Mouse (Mus musculus): ENCODE measurements around the gene Ube2o.

Ube2o gene

DNA sequence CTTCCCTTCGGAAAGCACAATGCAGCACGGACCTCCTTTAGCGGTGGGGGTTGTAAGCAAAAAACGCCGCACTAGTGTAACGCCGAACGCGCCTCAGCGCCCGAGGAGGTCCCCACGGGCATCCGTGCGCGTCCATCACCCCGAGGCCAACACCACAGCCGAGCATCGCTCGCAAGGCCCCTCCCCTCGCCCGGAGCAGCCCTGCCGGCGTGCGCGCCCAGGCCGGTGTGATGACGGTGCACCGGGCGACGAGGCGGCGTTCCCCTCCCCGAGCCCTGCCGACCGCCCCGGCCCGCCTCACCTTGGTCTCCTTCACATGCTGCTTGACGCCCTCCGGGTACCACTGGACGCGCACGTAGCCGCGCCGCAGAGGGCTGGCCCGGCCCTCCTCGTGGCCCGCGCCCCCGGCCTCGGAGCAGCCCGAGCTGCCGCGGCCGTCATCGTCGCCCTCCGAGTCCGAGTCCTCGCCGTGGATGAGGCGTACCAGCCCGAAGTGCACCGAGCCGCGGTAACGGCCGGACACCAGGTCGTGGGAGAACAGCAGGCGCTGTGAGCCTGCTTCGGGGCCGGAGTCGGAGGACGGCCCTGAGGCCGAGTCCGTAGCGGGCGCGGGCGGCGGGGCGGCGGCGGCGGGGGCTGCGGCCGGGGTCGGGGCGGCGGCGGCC is 404 bp downstream of the Ube2o start:
- no peak for DNase-seq (ENCODE audit: low read depth, low spot score)

DNA sequence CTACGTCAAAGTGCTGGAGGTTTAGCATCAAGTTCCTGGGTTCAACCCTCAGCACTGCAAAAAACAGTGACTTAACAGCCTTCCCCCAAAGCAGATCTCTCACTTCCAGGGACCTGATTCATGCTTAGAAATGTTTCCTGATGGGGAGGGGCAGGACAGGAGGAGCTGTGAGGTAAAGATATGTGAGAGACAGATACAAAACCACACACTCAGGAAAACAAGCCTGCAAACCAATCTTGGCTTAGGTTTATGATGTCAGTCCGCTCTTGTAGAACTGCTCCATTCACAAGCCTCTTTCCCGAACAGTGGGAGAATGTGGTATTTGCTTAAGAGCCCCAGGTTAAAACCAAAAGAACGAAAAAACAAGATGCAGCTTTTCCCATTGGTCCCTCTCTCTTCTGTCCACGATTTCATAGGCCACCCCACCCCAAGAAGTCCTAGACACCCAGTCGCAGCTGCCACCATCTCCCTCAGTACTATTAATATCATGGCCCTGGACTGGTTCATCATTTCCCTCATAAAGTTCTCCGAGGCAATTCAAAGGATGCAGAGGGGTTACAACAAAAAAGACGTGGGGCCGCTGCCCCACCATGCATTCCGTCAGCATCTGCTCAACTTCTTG is 1.1 kb downstream of the Ube2o start:
- DNase-seq (ENCODE audit: low read depth, low spot score), result no peak

DNA sequence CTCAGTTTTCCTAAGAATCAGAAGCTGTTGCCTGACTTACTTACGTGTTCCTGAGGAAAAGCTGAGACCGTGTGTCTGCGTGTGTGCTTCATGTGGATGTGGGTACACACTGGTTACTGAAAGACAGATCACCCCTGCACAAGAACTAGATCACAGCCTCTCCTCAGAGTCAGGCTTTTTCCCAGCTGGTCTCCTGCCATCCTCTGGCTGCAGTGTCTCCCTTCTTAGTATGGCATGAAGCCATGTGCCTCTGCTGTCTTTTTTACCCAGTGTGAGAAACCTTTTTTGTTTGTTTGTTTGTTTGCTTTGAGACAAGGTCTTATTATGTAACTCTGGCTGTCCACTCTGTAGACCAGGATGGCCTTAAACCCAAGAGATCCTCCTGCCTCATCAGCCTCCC is 2.0 kb downstream of the Ube2o start:
- no peak for DNase-seq (ENCODE audit: low read depth, low spot score)

DNA sequence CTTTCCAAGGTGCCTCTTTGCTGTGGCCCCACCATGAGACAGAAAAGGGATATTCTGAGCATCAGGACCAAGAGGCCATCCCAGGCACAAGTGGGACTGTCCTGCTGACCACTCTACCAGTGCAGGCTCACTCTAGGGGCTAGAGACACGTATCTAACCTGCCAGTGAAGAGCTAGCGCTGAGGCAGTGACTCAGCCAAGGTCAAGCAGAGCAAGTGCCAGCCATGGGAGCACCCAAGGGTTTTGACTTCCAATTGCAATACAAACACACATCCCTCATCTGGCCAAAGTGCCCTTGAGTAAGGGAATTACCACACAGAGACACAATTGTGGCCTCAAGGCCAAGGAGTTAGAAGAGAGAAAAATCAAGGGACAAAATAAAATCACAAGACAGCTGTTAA is 5.9 kb downstream of the Ube2o start:
- no peak for DNase-seq (ENCODE audit: low read depth, low spot score)

- no peak for DNase-seq (ENCODE audit: low read depth, low spot score)
Observed at GRCm38 (mm10) chr11:116574982-116575381, 6.3 kb downstream of the Ube2o start.

DNA sequence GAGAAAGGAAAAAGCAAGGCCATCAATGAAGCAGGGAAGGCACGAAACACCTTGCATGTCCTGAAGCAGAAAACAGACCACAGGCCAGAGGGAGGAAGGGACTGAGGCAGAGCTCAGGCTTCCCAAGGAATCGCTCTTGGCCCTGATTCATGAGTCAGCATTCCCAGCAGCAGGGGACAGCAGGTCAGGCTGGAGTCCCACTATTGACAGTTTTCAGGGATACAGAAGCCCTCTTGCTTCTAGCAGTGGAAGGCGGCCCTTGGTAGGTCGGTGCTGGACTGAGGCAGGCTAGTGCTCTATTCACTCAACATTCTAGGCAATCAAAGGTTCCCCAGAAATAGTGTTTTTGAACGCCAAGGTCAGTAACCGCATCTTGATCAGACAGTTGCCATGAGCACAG is 6.8 kb downstream of the Ube2o start:
- DNase-seq (ENCODE audit: low read depth, low spot score), result no peak

DNA sequence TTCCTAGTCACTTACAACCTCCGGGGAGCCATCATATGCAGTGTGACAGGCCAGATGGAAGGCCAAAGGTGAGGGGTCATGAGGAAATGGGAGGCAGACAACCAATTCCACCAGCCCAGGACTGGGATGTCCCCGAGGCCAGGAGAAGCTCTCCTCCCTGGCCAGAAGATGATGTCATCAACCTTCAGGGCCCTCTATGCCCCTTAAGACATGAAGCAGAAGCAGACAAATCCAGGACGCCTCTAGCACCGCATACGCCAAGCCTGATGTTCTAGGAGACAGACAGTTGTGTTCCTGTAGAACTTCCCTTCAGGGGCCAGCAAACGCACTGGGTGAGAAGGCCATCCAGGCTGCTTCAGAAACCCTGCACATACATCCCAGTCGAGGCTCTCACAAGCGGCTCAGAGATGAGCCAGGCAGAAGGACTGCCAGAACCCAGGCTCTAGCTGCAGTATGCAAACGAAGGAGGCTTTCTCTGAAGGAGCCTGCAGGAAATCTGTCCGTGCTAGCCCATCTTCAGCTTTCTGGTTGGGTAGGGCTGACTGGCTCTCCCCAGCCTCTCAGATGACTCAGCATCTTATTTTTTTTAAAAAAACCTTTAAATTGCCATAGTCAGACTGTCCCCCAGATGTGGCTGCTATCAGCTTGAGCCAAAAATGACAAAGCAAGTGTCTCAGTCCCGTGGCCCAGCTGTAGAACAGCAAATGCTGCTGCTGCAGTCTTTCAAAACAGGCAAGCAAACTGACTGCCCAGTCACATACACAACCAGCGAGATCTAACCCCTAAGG is 8.3 kb downstream of the Ube2o start:
- DNase-seq (ENCODE audit: low read depth, low spot score), result no peak

DNA sequence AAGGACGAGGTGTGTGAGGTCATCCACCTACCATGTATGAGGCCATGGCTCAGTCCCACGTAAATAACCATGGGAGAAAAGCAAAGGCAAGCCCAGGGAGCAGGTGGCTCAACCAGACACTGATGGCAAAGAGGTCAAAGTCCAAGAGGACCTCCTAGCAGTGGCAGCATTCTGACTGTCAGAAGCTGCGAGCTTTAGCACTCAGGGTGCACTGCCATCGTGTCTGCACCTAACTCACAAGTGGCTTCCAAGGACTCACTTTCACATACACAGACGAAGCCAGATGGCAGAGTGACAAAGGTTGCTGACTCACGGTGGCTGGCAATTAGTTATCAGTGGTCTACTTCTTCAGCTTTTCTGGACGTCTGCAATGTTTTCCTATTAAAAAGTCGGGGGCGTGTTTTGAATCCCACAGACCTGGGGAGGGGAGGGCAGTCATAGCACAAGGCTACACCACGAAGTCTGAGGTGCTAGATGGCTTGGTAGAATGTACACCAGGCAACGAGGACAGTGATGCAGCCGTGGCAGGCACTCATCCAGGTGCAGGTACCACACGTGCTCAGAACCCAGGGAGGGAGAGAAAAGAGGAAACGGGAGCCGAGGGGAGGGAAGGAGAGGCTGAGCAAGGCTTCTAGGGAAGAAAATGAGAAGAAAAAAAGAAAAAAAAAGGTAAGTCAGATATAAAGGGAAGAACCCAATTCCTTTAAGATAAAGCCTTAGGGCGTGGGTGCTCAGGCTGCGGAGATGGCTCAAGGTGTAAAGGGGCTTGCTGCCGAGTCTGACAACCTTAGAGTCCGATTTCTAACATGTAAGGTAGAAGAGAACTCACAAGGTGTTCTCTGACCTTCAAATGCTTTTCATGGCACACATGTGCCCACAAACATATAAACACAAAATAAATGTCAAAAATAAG is 9.2 kb downstream of the Ube2o start:
- no peak for DNase-seq (ENCODE audit: low read depth, low spot score)

DNA sequence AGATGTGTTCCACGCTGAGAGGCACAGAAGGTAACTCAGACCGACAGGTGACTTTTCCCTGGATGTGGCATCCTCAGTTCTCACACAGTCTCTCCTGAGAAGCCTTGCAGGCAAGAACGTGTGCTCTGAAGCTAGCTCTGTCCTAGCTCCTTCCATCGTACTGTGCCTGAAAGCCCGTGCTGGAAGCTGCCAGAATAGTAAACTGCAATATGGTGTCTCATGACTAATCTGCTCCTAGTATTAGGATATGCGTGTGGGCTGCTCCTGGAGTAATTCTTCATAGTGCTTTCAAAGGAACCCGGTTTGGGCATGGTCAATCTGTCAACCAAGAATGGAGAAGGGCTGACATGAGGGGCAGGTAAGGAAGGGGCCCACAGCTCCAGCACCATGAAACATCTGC is 10.4 kb downstream of the Ube2o start:
- DNase-seq (ENCODE audit: low read depth, low spot score), result no peak

DNA sequence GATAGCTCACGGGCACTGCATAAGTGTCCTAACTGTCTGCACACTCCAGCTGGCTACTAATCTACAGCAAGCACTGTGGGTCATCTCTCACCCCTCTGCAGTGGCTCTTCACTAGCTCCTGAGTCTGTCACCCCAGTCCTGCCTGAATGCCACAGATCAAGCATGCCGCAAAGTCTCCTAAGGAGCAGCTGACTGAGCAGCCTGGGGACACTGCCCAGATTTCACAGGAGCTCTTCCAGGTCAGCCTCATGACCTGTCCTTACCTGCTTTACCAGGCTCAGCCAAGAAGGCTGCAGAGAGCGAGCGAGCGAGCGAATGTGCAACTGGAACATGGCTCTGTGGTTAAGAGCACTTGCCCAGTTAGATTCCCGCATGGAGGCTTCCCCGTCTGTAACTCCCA is 13.7 kb downstream of the Ube2o start:
- no peak for DNase-seq (ENCODE audit: low read depth, low spot score)

DNA sequence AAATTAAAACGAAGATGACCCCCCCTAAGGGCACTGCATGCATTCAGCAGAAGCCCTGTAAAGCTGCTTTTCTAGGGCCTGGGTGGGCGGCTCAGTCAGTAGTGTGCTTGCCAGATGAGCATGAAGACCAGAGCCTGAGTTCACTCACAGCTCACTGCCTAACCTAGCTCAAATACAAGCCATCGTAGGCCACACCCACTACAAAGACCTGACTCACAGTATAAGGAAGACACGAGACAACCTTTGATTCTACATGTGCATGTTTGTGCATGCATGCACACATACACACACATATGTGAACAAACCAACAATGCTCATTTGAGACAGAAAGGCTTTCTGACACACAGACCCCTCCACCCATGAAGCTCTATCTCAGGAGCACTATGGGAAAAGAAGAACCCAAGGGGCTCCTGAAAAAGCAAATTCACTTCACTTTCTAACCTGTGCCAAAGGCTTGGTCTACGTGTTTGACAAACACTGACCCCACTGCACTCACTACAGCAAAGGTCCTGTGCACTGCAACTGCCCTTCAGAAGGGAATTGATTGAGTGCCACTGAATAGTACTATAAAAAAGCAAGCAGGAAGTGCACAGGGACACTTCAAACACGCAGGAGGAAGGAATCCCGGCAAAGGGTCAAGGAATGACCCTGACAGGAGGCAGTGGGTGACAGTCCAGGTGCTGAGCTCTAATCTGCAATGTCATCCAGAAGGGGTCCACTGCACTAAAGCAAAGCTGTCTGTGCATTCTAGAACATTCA is 15.8 kb downstream of the Ube2o start:
- no peak for DNase-seq (ENCODE audit: low read depth, low spot score)

- DNase-seq (ENCODE audit: low read depth, low spot score), result no peak
Observed at GRCm38 (mm10) chr11:116556308-116556707, 24.9 kb downstream of the Ube2o start.

GRCm38 (mm10) chr11:116555572-116555971 is 25.7 kb downstream of the Ube2o start:
- DNase-seq (ENCODE audit: low read depth, low spot score), result no peak

GRCm38 (mm10) chr11:116554171-116554878 is 26.9 kb downstream of the Ube2o start:
- DNase-seq (ENCODE audit: low read depth, low spot score), result peak; percentile 57

DNA sequence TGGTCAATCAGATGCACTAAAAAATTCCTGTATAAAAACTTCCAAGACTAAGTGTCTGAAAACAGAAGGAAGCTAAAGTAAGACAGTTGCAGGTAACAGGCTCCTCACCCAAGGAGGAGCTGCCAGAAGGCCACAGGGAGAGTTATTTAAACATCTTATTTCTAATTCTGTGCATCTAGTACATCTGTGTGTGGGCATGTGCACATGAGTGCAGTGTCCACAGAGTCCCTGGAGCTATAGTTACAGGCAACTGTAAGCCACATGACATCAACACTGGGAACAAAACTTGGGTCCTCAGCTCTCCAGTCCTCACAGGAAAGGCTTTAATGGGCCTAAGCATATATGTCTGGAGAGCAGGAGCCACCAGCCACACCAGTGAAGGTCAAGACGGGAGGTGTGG is 29.1 kb downstream of the Ube2o start:
- no peak for DNase-seq (ENCODE audit: low read depth, low spot score)

DNA sequence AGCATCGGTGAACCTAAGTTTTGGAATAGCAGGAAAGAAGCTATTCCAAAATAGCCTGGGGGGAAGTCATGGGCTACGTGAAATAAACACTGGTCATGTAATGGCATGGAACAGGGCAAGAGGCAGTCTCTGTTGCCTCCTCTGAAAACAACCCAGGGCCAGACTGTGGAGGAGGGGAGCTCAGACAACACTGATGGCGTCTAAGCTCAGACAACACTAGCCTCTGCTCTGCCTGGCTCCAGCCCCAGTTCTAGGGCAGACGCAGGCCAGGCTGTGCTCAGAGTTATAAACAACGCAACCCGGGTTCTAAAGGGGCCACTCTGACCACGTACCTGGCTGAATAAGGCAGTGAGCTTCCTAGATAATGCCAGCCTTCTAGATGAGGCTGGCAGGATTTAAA is 30.5 kb downstream of the Ube2o start:
- no peak for DNase-seq (ENCODE audit: low read depth, low spot score)

GRCm38 (mm10) chr11:116549273-116550038 is 31.8 kb downstream of the Ube2o start:
- DNase-seq (ENCODE audit: low read depth, low spot score), result no peak

DNA sequence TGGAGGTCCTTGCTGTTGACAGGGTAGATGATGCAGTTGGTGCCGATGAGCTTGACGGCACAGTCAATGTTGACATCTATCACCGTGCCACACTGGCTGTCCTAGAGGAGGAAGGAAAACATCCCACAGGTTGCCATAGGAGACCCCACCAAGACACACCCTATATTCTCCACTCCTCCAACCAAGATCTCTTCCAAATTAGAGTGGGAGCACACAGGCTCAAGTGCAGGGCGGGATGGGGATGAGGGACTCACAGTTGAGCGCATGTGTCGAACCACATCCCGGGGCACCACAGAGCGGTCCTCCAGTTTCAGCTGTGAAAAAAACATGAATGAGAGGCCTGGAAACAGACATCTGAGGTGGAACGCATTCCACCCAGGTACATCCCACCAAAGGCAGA is 32.5 kb downstream of the Ube2o start:
- no peak for DNase-seq (ENCODE audit: low read depth, low spot score)

GRCm38 (mm10) chr11:116547296-116548060 is 33.8 kb downstream of the Ube2o start:
- no peak for DNase-seq (ENCODE audit: low read depth, low spot score)

All from WW6 (cell line).